Mouse (Mus musculus) fat pad, adult 2 months (tissue): ENCODE results near the gene Rhox4a.
"Not testable (repeated sequence)": the region's sequence is repeated elsewhere in the genome, so short reads cannot be mapped to it uniquely, and the experiment has no call there.

Experiments
- DNase-seq: peaks from one replicate; pipeline ENCODE4 v3.0.0-alpha.2; 2011; ENCODE audit warnings: low read depth, low spot score; ENCODE audit errors: extremely low read depth

Rhox4a gene

GRCm38 (mm10) chrX:37265038-37265437, at the start of gene Rhox4a:
Gene Rhox4a (plus strand): TSS chrX:37265338.
- not testable (repeated sequence) for DNase-seq

GRCm38 (mm10) chrX:37222158-37222557, 43.0 kb upstream of the Rhox4a start, which contains the start of gene Rhox1:
Gene Rhox1 (minus strand): TSS chrX:37222258.
- DNase-seq: not testable (repeated sequence)

- DNase-seq: not testable (repeated sequence)
Measured at GRCm38 (mm10) chrX:37244676-37245075, 20.5 kb upstream of the Rhox4a start, which contains the start of gene Rhox2a. Gene Rhox2a (plus strand): TSS chrX:37244976.

GRCm38 (mm10) chrX:37249619-37250018, 15.5 kb upstream of the Rhox4a start, which contains the start of gene Rhox3a:
Gene Rhox3a (plus strand): TSS chrX:37249919.
- DNase-seq: not testable (repeated sequence)
